Mouse (Mus musculus) thymus, postnatal 10 days (tissue): ENCODE measurements around the gene Osr1.
A peak's percentile ranks its signal among the peaks of the same experiment; 100 is the strongest.

Experiments used
- DNase-seq, 2 experiments: peaks; one replicate each; pipeline ENCODE4 v3.0.0; 2021; ENCODE audit warnings: low spot score in 2 of 2

The Osr1 gene

DNA sequence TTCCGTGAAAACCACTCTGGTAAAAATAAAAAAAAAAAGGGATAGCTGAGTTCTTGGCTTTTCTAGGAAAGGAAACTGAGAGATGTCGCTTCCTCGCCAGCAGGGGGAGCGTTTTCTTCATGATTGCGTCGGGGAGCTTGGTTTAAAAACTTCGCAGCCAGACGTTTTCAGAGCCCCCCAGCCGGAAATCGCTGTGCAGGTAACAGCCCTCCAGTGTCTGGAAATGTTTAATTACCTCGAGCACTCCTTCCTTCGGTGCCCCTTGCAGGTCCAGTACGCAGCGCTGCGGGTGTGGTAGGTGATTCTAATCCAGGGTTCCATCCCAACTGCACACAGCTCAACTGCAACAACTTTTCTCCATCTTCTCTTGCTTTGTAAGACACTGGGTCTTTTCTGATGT lies at the start of gene Osr1:
Gene Osr1 (plus strand): TSS at position 146 of the 400 bp plus-strand sequence.
- peak in 1 of 2 experiments; percentile 43 for DNase-seq

DNA sequence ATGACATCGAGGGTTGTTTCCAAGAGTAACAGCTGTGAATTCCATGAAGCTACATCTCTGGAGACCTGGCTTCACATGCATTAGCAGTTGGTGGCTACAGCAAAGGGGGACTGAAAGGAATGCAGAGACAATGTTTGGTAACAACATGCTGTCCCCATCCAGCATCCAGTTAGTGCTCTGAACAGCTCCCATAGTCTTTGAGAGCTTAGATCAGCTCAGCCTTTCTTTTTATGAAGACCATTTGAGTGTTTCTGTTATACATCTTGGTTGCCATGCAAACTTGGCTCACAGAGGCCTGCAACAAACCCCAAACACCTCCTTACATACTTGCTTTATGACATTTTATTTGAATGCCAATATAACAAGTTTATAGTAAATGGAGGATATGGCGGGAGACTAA lies 19.6 kb upstream of the Osr1 start:
- DNase-seq = no peak

DNA sequence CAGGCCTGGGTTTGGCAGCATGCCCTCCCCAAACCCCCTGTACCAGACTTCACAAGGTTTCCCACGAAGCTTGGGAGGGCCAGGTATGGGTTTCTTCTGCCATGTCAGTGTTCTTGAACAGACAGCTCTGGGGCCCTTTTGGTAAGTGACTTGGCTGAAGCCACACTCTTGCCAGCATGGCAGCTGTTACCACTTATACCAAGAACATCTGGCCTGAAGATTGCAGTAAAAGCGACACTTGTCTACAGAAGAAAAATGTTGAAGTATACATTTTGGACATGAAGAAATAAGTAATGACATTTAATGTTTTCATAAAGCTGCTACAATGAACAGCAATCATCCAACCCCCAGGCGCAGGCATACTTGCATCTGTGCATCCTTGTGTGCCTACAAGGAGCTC lies 5.0 kb upstream of the Osr1 start:
- DNase-seq = no peak

DNA sequence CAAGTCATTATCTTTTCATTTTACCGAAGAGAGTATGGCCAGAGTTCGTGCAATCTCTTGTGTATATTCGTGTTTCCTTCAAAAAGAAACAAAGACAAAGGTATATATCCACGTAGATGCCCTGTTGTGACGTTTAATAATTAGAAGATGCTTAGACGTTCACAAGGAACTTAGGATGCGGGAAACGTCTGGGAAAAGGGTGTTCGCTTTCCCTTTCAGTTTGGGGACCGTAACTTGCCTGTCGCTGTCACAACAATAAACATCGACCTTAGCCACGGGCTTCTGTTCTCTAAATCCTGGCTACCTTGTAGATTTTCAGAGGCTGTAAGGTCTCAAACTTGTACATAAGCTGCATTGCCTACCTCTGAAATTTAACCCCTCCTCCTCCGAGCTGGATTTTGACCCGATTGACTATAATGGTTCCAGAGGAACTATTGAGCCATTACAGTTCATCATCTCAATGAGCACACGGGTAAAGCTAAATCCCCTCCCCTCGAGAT lies 630 bp downstream of the Osr1 start:
- DNase-seq = no peak

DNA sequence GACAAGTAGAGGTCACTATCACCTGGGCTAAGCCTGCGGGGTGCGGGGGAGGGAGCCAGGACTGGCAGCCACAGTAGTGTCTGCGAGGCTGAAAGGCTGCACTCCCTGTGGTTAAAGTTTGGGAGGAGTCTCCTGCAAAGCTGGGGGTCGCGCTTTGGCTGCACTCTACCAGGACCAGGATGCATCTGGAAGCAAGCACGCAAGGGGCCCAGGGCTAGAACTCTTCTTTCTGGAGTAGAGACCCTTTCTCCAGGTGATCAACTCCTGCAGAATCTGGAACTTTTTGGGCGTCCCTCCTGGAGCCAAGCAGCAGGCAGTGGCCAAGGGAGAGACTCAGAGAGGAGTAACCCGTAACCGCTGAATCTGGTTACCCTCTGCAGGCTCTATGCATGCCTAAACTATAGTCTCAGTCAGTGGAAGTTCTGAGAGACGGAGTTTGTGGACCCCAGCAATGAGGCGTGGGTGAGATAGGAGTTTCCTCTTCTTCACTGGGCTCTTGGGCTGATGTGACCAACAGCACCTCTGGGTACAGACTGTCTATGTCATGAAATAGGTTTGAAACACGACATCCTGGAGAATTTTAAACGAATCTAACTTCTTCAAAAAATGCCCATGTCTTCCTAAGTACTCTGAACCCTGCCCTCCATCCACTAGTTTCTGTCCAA lies 1.5 kb downstream of the Osr1 start:
- no peak for DNase-seq

DNA sequence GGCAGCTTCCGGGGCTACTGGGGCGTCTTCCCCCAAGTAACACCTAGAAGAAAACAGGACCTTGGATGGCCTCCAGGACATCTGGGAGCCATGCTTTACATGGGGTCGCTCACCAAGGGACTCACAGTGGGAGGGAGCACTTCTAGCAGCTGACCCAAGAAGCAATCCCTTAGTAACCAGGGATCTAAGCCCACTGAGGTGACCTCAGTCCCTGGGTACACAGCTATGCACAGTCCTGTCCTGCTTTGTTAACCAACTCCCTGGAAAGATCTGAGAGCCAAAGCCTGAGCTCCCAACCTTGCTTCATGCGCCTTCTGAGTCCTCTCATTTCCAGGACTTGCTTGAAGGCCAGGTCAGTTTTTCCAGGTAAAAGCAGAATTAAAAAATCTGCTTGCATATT lies 2.1 kb downstream of the Osr1 start:
- no peak for DNase-seq

DNA sequence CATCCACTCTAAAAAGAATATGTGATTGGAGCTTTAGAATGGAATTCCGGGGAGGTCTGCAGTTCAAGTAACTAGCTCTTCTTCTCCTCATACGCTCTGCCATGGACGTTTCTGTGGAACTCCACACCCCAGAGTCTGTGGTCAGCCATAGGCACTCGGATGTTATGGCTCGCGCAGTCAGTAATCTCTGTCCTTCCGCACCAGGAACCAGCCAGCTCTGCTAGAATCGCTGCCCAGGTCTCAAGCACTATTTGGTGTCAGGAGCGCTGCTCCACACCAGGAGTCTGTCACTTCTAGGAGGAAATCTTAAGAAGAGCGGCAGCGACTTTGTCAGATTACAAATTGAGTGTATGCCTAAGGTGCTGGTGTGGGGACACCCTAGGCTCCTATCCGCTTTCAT lies 3.8 kb downstream of the Osr1 start:
- DNase-seq = no peak

DNA sequence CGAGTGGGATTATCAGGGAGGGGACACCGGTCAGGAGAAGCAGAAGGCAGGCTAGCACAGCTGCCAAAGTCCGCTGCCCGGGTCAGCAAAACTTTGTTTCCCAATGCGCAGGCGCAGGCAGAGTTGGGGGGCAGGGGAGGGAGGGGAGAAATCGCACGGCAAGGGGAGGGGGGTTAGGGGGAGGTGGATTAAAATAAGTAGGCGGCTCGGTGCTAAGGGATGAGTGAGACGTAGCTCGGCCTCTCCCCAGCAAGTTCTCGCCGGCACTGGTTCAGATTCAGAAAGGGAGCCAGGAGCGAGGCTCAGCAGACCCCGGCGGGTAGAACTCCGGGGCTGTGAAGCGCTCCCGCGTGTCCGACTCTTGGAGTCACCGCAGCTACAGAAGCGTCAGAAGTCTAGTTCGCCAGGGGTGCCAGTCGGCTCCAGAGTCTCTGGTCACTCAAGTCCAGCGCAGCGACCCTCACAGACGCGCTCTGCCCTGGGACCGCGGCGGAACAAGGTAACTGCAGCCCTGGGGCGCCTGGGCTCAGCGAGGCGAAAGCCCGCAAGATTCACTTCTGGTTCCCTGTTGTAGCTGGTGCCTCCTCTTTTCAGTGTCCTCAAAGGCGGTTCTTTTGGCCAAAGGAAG lies 4.4 kb downstream of the Osr1 start:
- no peak for DNase-seq

DNA sequence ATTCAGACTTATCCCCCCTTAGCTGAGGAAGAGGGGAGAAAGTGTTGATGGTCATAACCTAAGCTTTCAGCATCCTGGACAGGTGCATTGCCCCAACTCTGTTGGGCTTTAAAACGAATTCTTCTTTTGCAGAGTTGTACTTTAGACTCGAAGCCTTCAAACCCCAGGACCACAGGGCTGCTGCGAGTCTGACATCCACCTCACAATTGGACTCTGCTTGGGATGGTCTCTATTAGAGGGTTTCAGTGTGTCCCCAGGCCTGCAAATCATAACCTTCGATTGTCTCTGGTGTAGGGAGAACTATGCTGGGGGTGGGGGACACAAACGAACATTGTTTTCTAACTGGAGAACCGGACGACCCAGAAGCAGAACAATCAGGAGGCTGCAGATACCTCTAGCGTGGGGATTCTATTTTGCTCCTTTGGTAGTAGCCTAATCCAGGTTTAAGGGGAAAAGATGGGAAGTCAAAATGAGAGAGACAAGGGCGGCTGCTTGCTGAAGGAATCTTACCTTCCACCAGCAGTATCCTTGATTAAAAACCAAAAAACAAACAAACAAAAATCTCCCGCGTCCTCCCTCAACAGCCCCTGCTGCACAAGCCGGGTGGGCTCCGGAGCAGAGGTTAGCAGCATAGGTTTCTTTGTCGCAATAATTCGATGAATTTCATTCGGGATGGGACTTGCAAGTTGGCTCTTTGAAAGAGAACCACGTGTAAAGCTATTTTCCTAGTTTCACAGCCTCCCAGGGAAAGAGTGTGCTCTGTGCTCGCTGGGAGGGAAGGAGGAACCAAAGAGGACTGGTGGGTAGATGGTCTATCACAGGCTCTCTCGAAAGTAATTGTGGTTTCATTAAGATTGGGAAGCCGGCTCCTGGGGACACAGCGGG lies 5.5 kb downstream of the Osr1 start:
- no peak for DNase-seq

DNA sequence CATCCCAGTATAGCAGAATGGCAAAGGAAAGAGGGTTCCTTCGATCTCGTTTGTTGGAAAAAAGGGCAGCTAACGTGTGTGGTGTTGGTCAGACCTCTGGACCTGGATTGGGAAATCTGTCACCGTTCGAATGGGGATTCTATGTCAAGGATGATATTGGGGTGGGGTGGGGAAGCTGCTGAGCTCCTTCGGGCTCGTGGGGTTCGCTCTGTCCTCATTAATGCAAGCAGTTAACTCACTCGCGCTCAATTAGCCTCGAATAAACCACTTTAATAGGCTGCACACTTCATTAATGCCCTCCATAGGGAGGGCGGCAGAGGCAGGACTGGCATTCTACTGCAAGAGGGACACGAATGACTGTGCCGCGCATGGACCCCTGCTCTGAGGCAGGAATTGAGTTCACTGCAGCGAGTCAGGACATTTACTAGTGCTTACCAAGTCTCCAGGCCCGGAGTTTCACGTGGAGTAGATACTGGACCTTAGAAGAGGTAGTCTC lies 6.2 kb downstream of the Osr1 start:
- no peak for DNase-seq

DNA sequence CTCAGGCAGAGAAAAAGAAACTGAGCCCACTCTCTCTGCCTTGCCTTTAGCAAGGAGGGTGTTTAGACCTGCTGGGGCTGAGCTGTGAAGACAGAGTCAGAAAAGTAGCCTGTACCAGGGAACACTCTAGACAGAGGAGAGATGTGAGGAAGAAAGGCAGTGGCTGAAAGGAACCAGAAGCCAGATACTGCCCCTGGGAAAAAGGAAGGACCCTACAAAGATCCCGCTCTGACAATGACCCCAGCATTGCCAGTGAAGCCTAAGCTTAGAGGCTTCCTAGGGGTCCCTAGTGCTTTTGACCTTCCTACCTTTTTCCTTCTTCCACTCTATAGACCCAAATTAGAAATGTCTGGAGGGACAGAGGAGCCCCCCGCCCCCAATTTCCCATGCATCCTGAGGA lies 7.7 kb downstream of the Osr1 start:
- DNase-seq = no peak

DNA sequence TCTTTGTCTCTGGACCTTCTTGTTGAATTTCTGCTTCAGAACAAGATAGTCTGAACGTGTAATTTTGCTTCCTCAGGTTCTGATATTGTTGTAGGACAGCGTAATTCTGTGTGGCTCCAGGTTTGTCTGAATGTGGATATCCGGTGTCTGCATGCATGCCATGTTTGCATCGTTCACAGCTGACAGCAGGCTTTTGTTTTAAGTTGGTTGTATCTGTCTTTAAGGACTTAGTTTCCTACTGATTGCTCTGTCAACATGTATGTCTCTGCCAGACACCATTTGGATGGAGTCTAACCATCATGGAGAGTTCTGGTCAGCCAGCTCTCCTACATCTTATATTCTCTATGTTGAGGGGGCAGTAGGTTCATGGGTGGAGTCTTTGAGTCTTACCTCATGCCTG lies 8.7 kb downstream of the Osr1 start:
- no peak for DNase-seq

DNA sequence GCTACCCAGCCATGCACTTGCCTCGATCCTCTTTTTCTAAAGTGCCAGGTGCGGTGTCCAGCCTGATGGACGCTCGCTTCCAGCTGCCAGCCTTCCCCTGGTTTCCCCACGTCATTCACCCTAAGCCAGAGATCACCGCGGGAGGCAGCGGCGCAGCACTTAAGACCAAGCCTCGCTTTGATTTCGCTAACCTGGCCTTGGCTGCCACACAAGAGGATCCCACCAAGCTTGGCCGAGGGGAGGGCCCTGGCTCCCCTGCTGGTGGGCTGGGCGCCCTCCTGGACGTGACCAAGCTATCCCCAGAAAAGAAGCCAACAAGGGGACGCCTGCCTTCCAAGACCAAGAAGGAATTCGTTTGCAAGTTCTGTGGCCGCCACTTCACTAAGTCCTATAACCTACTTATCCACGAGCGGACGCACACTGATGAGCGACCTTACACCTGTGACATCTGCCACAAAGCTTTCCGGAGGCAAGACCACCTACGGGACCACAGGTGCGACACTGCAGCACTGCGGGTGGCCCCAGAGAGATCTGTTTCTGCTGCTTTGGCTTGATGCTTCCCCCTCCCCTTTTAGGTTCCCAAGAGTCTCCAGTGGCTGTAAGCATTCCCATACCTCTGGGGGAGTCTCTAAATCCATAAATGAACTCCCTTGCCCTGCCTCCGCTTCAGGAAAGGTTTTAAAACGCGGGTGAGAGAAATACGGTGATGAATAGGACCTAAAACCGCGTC lies 9.6 kb downstream of the Osr1 start:
- no peak for DNase-seq

DNA sequence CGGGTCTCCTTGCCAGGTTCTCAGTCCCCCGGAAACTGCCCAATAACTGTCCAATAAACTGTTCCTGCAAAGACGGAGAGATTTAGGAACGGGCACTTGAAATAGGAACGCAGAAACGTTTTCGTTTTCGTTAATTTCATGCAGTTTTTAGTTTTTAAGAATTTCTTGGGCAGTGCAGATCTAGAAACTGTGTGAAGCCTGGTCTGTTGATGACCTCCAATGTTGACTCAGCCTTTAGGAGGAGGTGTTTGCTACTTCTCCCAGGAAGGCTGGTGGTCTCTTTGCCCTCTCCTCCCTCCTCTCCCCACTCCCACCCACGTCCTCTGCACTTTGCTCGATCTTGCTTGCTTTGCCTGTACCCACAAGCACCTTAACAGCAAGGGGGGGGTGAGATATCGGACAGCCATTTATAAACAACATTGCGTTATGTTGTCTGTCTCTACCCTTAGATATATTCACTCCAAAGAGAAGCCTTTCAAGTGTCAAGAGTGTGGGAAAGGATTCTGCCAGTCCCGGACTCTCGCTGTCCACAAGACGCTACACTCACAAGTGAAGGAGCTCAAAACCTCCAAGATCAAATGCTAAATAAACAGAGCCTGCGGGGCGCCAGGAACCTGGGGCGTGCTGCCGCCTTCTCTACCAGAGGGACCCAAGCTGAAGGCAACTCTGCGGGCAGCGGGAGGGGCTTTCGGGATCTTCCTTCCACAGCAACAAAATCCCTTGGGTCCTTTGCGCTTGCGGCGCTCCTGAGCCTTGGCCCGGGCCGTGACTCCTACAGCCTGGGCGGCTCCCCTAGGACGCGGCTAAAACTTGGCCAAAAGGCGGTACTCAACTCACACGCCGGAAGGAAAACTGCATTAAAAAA lies 10.4 kb downstream of the Osr1 start:
- DNase-seq = no peak

DNA sequence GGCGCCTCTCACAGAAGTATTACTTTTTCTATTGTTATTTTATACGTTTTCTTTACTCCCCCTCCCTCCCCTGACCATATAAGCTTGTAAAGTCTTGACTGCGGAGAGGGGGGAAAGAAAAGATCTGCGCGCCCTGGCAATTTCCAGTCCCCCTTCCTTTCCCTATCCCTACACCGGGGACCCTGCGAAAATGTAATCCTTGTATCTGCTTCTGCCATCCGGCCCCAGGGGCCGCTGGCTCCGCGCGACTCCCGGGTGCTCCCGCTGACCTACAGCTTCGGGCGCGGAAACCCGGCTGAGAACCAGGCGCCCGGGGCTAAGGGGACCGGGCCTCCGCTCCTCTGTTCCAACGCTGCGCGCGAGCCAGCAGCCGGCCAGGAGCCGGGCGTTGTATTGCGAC lies 11.1 kb downstream of the Osr1 start:
- no peak for DNase-seq

DNA sequence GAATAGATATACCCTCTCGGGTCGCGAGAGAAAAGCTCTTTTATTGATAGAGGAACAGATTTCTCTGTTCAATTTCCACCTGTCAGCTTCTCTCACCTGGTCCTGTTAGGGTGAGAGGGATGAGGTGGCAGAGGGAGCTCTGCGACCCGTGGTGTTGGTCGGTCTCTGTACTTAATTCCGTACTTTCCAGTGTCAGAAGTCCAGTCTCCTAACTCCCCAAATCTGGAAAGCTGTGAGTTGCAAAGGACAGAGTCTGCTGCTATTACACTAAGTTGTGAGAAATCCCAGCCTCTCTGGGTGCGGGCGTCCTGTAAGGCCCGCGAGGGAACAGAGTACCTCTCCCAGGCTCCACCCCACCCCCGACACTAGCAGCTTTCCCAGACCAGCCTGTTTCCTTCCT lies 11.6 kb downstream of the Osr1 start:
- DNase-seq = no peak

DNA sequence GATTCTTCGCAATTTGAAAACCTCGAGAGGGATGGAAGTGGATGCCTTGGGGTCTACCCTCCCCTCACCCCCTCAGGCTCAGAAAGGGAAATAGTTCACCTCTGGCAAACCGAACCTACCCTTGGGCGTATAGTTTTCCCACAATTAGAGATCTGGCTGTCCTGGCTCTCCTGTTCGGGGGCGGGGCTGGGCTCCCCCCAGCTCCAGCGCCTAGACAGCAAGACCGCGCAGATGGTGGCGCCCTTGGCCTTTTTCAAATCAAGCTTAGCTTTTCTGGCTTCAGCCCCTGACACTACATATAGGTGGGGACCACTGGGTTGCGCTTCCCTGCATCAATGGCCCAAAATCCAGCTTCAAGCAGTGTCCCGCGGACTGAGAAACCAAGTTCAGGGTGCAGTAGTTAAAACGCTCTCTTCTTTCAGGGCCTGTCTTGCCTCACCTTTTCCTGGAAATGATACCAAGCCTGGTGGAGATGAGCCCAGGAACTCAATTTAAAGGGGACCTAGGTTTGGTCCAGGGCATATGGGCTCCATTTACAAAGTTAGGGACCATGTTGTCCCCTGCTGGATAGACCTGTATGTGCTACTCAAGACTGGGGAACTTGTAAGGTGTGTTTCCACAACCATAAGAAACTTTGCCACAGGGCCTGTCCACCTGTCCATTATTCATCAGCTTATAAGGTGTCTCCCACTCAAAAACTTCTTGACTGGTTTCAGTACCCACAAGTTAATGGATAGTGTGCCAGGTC lies 12.5 kb downstream of the Osr1 start:
- no peak for DNase-seq

DNA sequence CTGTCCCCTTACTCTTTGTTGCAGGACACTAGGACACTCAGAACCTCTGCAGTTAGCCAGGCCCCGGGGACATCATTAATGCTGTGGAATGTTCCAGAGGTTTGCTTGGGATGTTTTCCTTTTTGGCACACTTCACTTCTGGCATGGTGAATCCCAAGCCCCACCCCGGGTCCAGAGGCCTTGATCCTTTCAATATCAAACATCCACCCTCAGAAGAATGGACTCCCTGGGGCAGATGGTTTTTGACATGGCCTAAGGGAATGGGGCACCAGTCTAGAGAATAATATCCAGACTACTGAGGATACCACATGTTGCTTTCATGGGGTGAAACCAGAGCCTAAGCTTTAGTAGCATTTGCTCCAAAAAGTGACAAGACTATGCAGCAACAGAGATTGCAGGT lies 13.5 kb downstream of the Osr1 start:
- no peak for DNase-seq

DNA sequence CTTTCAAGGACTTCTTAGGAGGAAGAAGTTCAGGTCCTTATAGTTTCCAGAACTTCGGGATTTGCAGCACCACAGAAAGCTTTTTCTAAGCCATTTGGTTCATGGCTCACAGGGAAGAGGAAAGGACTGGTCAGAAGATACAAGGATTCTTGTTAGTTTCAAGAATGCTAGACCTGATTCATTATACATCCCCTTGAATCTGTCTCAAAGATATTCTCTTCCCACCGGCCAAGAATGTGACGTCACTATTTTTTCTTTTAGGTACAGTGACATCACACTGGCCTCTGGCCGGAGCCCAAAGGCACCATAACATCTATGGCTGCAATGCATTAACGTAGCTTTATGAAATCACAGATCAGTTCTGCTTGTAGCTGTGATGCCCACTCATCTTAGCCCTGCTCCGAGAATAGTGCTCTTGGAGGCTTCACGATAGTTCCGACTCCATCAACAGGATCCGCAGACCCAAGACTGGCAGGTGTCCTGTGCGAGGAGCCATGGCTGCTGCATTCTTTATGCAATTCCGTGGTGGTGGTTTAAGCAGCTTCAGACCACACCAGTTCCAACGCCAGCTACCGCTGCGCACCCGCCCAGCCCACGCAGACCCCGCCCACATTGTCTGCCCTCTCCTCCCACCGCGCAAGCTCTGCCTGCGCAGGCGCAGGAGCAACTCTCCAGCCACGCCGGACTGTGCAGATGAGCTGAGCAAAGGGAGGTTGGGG lies 14.6 kb downstream of the Osr1 start:
- DNase-seq = no peak

DNA sequence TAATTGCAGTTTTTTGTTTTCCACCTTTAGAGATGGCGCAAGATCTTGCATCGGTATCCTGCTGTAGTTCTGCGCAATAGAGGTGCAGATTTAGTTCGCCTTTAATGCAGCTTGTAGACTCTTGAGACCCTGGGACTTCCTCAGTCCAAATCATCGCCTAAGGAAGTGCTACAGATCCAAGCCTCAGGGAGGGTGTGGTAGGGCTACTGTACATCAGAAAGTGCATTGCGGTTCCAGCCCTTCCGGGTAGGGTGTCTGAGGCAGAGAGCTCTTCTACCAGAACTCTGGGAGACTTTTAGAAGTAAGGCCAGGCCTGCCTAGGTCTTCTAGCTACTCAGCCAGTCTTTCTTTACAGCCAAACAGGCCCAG lies 15.2 kb downstream of the Osr1 start:
- DNase-seq = no peak
